Comparison of ENCODE assay signal across 20 mouse cellular contexts in the genomic region with DNA sequence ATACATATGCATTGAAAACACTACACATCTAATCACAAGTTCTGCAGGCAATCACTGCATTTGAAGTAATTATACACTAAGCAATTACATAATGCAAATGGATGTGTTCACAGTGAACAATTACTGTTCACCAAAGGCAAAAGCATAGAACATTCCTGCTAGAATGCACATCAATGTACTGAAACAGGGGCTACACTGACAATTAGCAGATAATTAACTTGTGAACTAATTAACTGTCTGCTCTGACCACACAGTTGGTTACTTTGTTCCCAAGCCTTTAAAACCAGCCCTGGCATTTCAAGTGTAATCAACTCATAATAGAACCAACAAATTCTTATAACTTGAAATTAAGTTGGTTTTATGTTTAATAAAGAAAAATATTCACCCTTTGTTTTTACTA.
"Had no signal": no experiment of that assay in that cellular context is flagged by ENCODE, and none has a peak within 500 bp of the region (broad histone marks: within the 10 kb centered on the region; RNA-seq: fewer than 3 reads in every experiment).

No protein-coding gene starts in this region.

- DNase-seq: cerebellum, adult 9-10 months; cerebellum, adult 9-11 months; cerebellum, postnatal 10 days; cerebellum, postnatal 14 days; cerebellum, postnatal 25 days; cerebellum, postnatal 36 days; embryo, embryonic 11 days; forebrain, postnatal 0 days; gastrocnemius, adult 2 months; gastrocnemius, postnatal 10 days; gastrocnemius, postnatal 14 days; gastrocnemius, postnatal 25 days; gastrocnemius, postnatal 36 days; heart, adult 11 months; heart, adult 18-20 months; heart, adult 2 months had no signal

- ATAC-seq: forebrain, embryonic 13.5 days; forebrain, embryonic 14.5 days; forebrain, embryonic 15.5 days; forebrain, embryonic 16.5 days; forebrain, postnatal 0 days had no signal
